Mouse (Mus musculus): ENCODE results near the gene Nxf1. TPM values are rescaled to one million over a fixed set of nuclear protein-coding genes. Genes with fewer than 3 reads are reported as not detected.
"Not testable (repeated sequence)": the region's sequence is repeated elsewhere in the genome, so short reads cannot be mapped to it uniquely, and the experiment has no call there.

The Nxf1 gene
- total RNA-seq, 2 experiments from 2014 or later: 88.6 to 107 TPM

GRCm38 (mm10) chr19:8723574-8724346 is 33.1 kb upstream of the Nxf1 start:
- peak; percentile 25 for DNase-seq

GRCm38 (mm10) chr19:8724392-8724791 is 32.5 kb upstream of the Nxf1 start:
- no peak for DNase-seq

- no peak for DNase-seq
Observed at GRCm38 (mm10) chr19:8725081-8725613, 31.7 kb upstream of the Nxf1 start.

GRCm38 (mm10) chr19:8726609-8727390 is 30.1 kb upstream of the Nxf1 start:
- DNase-seq: no peak

DNA sequence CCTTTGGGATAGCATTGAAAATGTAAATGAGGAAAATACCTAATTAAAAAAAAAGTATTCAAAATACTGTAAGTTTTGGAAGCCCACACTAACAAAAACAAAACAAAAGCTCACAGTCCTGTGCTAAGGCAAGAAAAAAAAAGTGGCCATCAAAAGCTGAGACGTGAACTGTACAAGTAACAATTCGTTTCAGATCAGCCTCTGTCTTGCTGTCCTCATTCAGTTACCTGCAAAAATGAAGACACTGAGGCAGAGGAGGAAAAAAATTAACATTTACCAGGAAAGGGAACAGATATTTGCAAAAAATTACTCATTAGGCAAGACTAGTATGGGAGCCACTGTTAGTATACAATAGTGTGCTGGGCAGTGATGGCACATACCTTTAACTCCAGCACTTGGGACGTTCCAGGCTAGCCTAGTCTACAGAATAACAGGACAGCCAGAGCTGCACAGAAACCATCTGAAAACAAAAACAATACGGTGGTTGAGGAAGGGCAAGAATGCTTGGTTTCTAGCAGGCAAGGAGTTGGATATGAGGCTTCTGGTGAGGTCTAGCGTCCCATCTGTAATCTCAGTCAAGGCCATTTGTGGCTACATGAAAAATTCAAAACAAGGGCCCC is 29.3 kb upstream of the Nxf1 start:
- DNase-seq: no peak

DNA sequence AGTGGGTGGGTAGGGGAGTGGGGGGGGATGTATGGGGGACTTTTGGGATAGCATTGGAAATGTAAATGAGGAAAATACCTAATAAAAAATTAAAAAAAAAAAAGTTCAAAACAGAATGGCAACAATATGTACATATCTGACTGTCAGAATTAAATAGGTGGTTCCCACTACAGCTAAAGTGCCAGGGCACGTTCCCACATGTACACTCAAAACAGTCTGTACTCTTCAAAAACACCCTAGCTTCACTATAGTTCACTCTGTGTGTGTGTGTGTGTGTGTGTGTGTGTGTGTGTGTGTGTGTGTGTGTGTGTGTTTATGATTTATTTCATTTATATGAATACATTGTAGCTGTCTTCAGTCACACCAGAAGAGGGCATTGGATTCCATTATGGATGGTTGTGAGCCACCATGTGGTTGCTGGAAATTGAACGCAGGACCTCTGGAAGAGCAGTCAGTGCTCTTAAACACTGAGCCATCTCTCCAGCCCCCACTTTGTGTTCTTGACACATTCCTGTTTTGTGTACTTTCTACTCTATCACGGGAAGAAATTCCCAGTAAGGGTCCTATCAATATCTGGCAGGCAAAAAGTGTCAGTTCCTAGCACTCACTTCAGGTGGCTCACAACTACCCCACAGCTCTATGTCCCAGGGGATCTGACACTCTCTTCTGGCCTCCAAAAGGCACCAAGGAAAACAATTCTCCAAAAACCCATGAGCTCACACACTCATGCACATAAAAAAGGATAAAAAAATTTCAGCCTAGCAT is 28.4 kb upstream of the Nxf1 start:
- DNase-seq: not testable (repeated sequence)

GRCm38 (mm10) chr19:8734334-8734733 is 22.5 kb upstream of the Nxf1 start:
- no peak for DNase-seq

DNA sequence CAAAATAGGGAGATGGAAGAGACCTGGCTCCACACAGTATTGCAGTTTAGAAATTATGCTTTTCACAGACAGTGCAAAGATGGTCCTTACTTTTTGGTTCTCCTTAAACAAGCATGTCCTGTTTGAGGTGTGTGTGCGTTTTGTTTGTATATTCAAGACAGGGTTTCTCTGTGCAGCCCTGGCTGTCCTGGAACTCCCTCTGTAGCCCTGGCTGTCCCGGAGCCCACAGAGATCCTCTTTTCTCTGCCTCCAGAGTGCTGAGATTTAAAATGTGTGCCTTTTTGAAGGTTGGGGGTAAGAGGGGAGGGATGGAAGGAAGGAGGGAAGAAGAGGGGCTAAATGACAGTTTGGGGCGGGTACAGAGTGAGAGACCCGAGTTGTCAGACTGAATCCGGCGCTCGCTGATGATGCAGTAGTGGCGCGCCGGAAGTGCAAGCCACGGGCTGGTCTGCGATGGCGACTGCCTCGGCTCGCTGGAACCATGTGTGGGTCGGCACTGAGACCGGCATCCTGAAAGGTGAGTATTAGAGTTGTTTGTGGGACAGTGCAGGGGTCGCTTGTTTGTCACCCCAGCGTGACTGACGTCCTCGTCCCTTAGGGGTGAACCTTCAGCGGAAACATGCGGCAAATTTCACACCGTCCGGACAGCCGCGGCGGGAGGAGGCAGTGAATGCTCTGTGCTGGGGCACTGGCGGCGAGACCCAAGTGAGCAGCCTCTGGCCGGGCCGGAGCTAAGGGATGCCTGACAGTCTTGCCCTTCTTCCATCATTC is 21.3 kb upstream of the Nxf1 start, which contains the start of gene Wdr74:
Gene Wdr74, plus strand, starts transcription at position 439 of the 771 bp plus-strand sequence.
- DNase-seq: peak; percentile 96

DNA sequence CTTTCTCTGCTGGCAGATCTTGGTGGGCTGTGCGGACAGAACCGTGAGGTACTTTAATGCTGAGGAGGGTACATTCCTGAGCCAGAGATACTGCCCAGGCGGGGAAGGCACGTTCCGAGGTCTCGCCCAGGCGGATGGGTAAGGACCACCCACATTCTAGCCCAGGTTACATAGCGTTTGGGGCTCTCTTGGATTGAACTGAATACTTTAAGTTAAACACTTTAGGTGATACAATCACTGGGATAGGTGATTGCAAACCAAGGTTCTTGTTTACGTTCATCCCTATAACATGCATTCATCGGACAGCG is 20.8 kb upstream of the Nxf1 start:
- DNase-seq: no peak

GRCm38 (mm10) chr19:8738911-8739310 is 18.0 kb upstream of the Nxf1 start:
- DNase-seq: no peak

GRCm38 (mm10) chr19:8739646-8740045 is 17.2 kb upstream of the Nxf1 start:
- DNase-seq: no peak

- peak; percentile 19 for DNase-seq
Observed at GRCm38 (mm10) chr19:8740603-8741002, 16.3 kb upstream of the Nxf1 start, which contains the start of gene 1700092M07Rik. Gene 1700092M07Rik, plus strand, starts transcription at chr19:8740718.

DNA sequence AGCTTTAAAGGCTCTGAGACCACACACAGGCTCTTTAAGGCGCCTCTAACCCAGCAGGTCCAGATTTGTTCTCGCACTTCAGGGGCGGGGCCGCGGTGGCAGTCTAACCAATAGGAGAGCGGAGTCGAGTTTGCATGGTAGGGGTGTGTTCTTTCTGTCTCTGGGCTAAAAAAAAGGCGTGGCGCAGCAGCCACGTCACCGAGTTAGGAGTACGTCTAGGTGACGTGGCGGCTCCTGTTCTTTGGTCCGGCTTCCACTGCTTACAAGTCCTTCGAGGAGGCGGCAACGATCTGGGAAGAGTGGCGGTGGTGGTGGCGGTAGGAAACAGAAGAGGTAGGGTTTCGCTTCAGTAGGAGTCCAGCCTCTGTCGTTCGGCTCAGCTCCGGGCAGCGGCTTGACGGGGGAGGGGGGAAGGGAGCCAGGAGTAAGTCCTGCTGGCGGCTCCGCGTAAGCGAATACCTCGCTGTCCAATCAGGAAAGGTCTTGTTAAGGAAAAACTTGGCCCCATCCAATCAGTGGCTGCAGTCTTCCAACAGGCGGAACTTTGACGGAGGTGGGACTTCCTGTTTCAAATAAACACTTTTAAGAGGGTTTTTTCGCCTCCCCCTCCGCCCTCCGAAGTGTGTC is 15.5 kb upstream of the Nxf1 start, which contains the start of gene Stx5a:
Gene Stx5a, plus strand, starts transcription at position 171 of the 627 bp plus-strand sequence.
- DNase-seq: peak; percentile 95

GRCm38 (mm10) chr19:8742176-8742575 is 14.7 kb upstream of the Nxf1 start:
- DNase-seq: peak; percentile 21

GRCm38 (mm10) chr19:8745382-8745781 is 11.5 kb upstream of the Nxf1 start:
- DNase-seq: no peak

DNA sequence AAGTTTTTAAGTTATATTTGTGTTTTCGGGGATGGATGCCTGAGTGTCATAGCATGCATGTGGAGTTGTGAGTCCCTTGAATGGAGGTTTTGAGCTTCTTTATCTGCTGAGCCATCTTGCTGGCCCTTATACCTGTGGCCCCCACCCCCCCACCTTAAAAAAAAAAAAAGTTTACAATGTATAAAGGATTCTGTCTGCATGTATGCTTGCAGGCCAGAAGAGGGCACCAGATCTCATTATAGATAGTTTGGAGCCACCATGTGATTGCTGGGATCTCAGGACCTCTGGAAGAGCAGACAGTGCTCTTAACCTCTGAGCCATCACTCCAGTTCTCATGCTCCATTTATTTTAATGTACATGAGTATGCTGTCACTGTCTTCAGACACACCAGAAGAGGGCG is 9.5 kb upstream of the Nxf1 start:
- no peak for DNase-seq

- no peak for DNase-seq
Observed at GRCm38 (mm10) chr19:8755652-8756051, 1.2 kb upstream of the Nxf1 start.

DNA sequence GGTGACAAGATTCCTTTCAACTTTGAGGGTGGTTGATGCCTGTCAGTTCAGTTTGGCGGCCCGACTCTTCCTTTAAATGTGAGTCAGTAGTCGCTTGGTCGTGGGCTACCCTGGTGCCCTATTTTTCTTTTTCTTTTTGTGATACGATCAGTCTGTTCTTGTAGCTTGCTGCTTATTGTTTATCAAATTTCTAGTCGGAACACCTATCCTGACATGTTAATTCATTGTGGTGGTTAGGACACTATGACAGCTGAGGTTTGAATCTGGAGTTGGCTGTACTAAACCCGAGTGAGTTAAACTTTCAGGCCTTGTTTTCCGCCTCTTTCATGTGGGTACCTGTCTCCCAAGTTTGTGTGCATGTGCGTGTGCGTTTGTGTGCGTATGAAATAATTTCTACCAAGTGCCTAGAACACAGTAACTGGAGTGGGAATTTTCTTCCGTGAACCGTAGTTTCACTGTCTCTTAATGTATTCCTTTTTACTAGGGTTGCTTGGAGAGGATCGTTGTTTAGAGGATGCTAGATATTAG is 662 bp downstream of the Nxf1 start:
- no peak for DNase-seq

GRCm38 (mm10) chr19:8758899-8759298 is 2.0 kb downstream of the Nxf1 start:
- DNase-seq: no peak

- DNase-seq: no peak
Observed at GRCm38 (mm10) chr19:8760757-8761156, 3.9 kb downstream of the Nxf1 start.

All from adrenal gland, postnatal 10 days (tissue).